Mouse (Mus musculus): ENCODE results near the gene Mymx. TPM values are rescaled to one million over a fixed set of nuclear protein-coding genes. Genes with fewer than 3 reads are reported as not detected.

Mymx gene
- total and polyA plus RNA-seq, 3 experiments: not detected

DNA sequence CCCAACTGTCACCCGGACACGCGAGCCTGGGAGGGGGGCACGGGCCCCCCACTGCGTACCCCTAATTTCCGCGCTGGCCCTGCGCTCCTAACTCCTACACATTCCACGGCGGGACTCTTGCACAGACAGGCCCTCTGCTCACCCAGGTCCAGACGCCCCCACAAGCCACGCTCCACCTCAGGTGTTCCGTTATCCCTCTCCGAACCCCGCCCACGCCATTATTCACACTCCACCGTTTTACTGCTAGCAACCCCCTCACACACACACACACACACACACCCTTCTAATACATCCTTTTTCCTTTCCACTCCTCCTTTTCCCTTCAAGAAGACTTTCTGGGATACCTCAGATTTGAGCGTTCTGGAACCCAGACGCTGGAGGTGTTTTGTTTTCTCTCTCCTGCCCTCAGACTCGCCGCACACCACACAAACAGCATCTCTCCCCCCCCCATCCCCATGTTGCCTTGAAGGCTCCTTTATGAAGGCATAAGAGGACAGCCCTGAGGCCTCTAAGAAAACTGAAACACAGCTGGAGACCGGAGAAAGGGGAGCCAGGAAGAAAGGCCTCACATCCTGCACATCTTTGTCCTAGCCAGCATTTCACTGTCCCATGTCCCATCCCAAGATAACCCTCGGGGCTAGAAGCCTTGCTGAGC, 6.0 kb downstream of the Mymx start:
- no peaks in the 10 kb centered on the region for H3K27me3 ChIP-seq (ENCODE audit: insufficient read depth, low read length)
- DNase-seq (ENCODE audit: low spot score): no peak
- no peak for TF ChIP-seq TAL1 (conservative IDR thresholded peaks at IDR 0.05; ENCODE audit: low read depth, low read length)
- TF ChIP-seq CTCF (IDR thresholded peaks at IDR 0.05; ENCODE audit: low read depth, low read length): no peak
- TF ChIP-seq POLR2AphosphoS5 (IDR thresholded peaks at IDR 0.05; ENCODE audit: insufficient replicate concordance, low read depth, low read length): no peak
- no peak for TF ChIP-seq GATA2 (IDR thresholded peaks at IDR 0.05; ENCODE audit: borderline replicate concordance, low read depth, low read length)
- no peak for TF ChIP-seq GATA1 (IDR thresholded peaks at IDR 0.05; ENCODE audit: borderline replicate concordance, low read length)
- H3K4me1 ChIP-seq (ENCODE audit: insufficient read depth, low read depth, low read length): peaks cover 95% of the 10 kb centered on the region
- H3K36me3 ChIP-seq (replicated peaks): peaks cover 24% of the 10 kb centered on the region
- peak overlapping the region; percentile 80 for H3K4me3 ChIP-seq (ENCODE audit: low read depth, low read length)
- no peak for ATAC-seq (ENCODE audit: extremely low read depth, insufficient number of reproducible peaks, low FRiP score, poor library complexity, severe bottlenecking)
- no peaks in the 10 kb centered on the region for H3K9me3 ChIP-seq (replicated peaks)

DNA sequence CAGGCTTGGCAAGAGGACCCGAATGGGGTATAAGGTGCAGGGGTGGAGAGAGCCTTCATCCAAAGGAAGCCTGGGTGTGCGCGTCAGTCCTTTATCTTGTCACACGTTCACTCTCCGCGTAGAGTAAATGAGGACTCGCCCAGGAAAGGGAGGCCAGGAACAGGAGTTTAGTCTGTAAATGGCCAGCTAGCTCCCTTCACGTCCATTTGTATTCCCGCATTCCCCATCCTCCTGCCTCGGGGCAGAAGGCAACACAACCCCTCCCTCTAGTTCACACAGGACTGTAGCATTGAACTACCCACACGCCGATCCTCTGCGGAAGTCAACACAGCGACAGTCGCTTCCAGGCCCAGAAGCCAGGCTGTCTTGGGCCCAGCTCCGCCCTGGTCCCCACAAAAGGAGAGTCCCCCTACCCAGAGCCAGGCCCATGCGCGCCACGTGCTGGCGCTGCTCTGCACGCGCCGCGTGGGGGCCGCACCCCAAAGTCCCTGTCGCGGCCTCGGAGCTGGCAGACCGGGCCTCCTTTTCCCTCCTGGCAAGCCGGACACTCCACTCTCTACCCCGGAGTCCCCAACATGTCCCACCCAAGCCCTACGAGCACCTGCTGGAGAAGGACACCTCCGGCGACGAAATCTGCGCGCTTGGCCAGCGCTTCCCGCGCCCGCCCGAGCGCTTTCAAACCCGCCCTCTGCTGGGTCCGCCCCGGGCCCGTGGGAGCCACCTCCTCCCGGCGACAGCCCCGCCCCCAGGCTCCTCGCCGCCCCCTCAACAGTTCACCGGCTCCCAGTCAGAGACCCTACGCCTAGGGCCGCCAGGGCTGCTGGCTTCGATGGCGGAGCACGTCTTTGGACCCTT, 6.8 kb downstream of the Mymx start:
- Histone ChIP-seq H3K9me3 (replicated peaks) (no peaks in the 10 kb centered on the region), H3K4me3 (ENCODE audit: low read depth, low read length) (peak overlapping the region; percentile 80), H3K27me3 (ENCODE audit: insufficient read depth, low read length) (no peaks in the 10 kb centered on the region), H3K4me1 (ENCODE audit: insufficient read depth, low read depth, low read length) (peaks cover 95% of the 10 kb centered on the region), H3K36me3 (replicated peaks) (peaks cover 32% of the 10 kb centered on the region)
- peak; percentile 78 for DNase-seq (ENCODE audit: low spot score)
- TF ChIP-seq CTCF (IDR thresholded peaks at IDR 0.05; ENCODE audit: low read depth, low read length) (no peak), POLR2AphosphoS5 (IDR thresholded peaks at IDR 0.05; ENCODE audit: insufficient replicate concordance, low read depth, low read length) (0 out of 2 replicates have a peak, but pooled peaks have one; percentile 46)
- no peak for ATAC-seq (ENCODE audit: extremely low read depth, insufficient number of reproducible peaks, low FRiP score, poor library complexity, severe bottlenecking)

DNA sequence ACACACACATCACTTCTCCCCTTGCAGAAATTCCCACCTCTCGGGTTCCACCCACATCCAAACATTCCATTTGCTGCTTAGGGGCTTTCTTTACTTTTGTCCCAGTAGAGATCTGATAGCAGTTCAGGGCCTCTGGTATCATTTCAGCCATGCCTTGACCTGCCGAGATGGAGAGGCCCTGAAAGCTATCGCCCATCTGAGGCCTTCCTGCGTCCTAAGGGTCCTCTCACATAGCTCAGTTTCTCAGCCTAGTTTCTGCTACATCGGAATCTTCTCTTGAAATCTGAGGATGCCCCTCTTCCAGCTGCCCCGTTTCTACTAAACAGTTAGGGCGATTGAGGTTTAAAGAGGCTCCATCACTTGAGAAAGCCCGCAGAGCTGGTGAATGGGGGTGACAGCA, 7.7 kb downstream of the Mymx start:
- Histone ChIP-seq H3K36me3 (replicated peaks) (peaks cover 41% of the 10 kb centered on the region), H3K4me1 (ENCODE audit: insufficient read depth, low read depth, low read length) (peaks cover 93% of the 10 kb centered on the region), H3K9me3 (replicated peaks) (no peaks in the 10 kb centered on the region), H3K27me3 (ENCODE audit: insufficient read depth, low read length) (no peaks in the 10 kb centered on the region), H3K4me3 (ENCODE audit: low read depth, low read length) (peak overlapping the region; percentile 80)
- no peak for DNase-seq (ENCODE audit: low spot score)
- ATAC-seq (ENCODE audit: extremely low read depth, insufficient number of reproducible peaks, low FRiP score, poor library complexity, severe bottlenecking): no peak
- TF ChIP-seq POLR2AphosphoS5 (IDR thresholded peaks at IDR 0.05; ENCODE audit: insufficient replicate concordance, low read depth, low read length) (no peak), CTCF (IDR thresholded peaks at IDR 0.05; ENCODE audit: low read depth, low read length) (no peak), GATA1 (IDR thresholded peaks at IDR 0.05; ENCODE audit: borderline replicate concordance, low read length) (no peak), GATA2 (IDR thresholded peaks at IDR 0.05; ENCODE audit: borderline replicate concordance, low read depth, low read length) (no peak), TAL1 (conservative IDR thresholded peaks at IDR 0.05; ENCODE audit: low read depth, low read length) (no peak)

DNA sequence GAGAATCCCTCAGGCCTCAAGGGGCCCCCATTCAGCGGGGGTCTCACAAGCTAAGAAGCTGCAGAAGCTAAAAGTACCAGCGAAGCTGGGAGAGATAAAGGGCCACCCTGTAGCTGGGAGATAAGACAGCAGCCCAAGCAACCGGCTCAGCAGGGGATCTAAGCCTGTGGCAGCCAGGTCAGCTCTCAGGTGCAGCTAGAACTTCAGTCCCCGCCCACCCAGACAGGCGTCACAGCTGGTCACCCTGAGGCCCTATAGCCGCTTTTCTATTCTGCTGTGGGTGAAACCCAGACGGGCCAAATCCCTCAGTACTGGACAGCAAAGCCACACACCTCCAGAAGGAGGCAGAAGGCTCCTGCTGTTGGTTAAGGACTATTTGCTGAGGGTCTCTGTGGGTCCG, 8.4 kb downstream of the Mymx start:
- TF ChIP-seq TAL1 (conservative IDR thresholded peaks at IDR 0.05; ENCODE audit: low read depth, low read length) (peak; percentile 88), POLR2AphosphoS5 (IDR thresholded peaks at IDR 0.05; ENCODE audit: insufficient replicate concordance, low read depth, low read length) (no peak)
- peak overlapping the region; percentile 80 for H3K4me3 ChIP-seq (ENCODE audit: low read depth, low read length)
- peak; percentile 52 for ATAC-seq (ENCODE audit: extremely low read depth, insufficient number of reproducible peaks, low FRiP score, poor library complexity, severe bottlenecking)
- H3K36me3 ChIP-seq (replicated peaks): peaks cover 48% of the 10 kb centered on the region
- no peaks in the 10 kb centered on the region for H3K27me3 ChIP-seq (ENCODE audit: insufficient read depth, low read length)
- H3K4me1 ChIP-seq (ENCODE audit: insufficient read depth, low read depth, low read length): peaks cover 92% of the 10 kb centered on the region
- H3K9me3 ChIP-seq (replicated peaks): no peaks in the 10 kb centered on the region
- peak; percentile 63 for DNase-seq (ENCODE audit: low spot score)

DNA sequence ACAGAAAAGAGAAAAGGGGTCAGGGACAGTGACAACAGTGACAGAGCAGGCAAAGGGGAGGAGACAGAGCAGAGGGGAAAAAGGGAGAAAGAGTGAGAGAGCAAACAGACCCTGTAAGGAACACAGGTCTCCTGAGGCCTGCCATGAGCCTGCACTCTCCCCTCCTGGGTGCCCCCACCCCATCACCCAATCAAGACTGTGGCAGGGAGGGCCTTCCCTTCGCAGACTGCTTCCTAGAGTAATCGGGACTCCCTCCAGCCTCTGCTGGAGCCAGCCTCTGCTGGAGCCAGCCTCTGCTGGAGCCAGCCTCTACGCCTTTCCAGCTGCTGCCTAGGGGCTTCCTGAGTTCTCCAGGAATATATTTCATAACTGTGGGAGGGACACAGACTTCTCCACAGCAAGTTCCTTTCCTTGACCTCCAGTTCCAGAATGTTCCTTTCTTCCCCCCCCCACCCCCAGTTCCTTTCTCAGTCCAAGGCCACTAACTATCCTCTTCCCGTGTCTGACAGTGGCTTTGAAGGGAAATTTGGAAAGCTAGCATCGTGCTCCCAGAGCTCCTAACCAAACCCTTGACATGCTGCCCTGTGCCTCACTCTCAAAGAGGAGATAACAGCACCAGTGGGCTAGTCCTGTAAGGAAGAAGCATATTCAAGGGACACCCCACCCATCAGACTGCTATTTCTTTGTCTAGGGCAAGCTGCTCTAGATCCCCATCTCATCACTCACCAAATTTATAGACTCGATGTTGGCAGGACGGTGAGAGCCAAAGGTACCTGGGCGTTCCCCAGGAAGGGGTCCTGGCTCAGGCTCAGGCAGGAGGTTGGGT, 9.1 kb downstream of the Mymx start:
- DNase-seq (ENCODE audit: low spot score) (no peak), ATAC-seq (ENCODE audit: extremely low read depth, insufficient number of reproducible peaks, low FRiP score, poor library complexity, severe bottlenecking) (no peak)
- Histone ChIP-seq H3K36me3 (replicated peaks) (peaks cover 53% of the 10 kb centered on the region), H3K27me3 (ENCODE audit: insufficient read depth, low read length) (no peaks in the 10 kb centered on the region), H3K4me1 (ENCODE audit: insufficient read depth, low read depth, low read length) (peaks cover 87% of the 10 kb centered on the region), H3K9me3 (replicated peaks) (no peaks in the 10 kb centered on the region), H3K4me3 (ENCODE audit: low read depth, low read length) (peak overlapping the region; percentile 80; the same call in 1 of the 2 replicates)
- TF ChIP-seq TAL1 (conservative IDR thresholded peaks at IDR 0.05; ENCODE audit: low read depth, low read length) (no peak), POLR2AphosphoS5 (IDR thresholded peaks at IDR 0.05; ENCODE audit: insufficient replicate concordance, low read depth, low read length) (no peak), CTCF (IDR thresholded peaks at IDR 0.05; ENCODE audit: low read depth, low read length) (no peak), GATA2 (IDR thresholded peaks at IDR 0.05; ENCODE audit: borderline replicate concordance, low read depth, low read length) (no peak), GATA1 (IDR thresholded peaks at IDR 0.05; ENCODE audit: borderline replicate concordance, low read length) (no peak)

All from G1E (cell line).